Mouse (Mus musculus): ENCODE results near the gene Sun5. TPM values are rescaled to one million over a fixed set of nuclear protein-coding genes. Genes with fewer than 3 reads are reported as not detected.

The Sun5 gene
- polyA plus RNA-seq (2015; fragmentation: Nextera tagmentation; extraction: Ambion mirVana): not detected in 2 replicates

DNA sequence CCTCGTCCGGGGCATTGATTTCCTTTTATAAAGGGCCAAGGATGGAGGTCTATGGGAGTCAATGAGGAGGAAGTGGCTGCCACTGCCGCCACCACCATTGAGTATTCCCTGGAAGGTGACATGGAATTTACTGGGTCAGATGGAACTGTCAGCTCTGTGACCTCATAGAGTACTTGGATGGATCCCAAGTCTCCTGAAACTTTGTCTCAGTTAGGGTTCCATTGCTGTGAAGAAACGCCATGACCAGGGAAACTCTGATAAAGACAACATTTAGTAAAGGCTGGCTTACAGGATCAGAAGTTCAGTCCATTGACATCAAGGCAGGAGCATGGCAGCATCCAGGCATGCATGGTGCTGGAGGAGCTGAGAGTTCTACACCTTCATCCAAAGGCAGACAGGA is at the start of gene Sun5:
Gene Sun5 (minus strand): TSS at position 101 of the 400 bp plus-strand sequence.
- DNase-seq (ENCODE audit: low spot score): no peak
- 89% methylated on average over 4 of the region's 4 CpGs for WGBS
- Histone ChIP-seq H3K36me3 (ENCODE audit: control insufficient read depth, insufficient read depth, low read length) (no peaks in the 10 kb centered on the region), H3K27me3 (ENCODE audit: control insufficient read depth, insufficient read depth, low read length) (no peaks in the 10 kb centered on the region), H3K4me2 (replicated peaks; ENCODE audit: low read depth) (no peak within 1 kb of the TSS), H3K4me1 (replicated peaks; ENCODE audit: control insufficient read depth, insufficient read depth) (no peaks in the 10 kb centered on the region), H3K4me3 (ENCODE audit: low read depth, low read length) (no peak within 1 kb of the TSS), H3K9me3 (ENCODE audit: control insufficient read depth, low read length) (no peaks in the 10 kb centered on the region), H3K27ac (replicated peaks) (no peak within 1 kb of the TSS), H3K9ac (ENCODE audit: low read length) (no peak within 1 kb of the TSS)
- TF ChIP-seq CTCF (IDR thresholded peaks at IDR 0.05; ENCODE audit: low read depth) (no peak), EP300 (optimal IDR thresholded peaks at IDR 0.05) (no peak)
- no peak for ATAC-seq (ENCODE audit: low FRiP score, low TSS enrichment)

DNA sequence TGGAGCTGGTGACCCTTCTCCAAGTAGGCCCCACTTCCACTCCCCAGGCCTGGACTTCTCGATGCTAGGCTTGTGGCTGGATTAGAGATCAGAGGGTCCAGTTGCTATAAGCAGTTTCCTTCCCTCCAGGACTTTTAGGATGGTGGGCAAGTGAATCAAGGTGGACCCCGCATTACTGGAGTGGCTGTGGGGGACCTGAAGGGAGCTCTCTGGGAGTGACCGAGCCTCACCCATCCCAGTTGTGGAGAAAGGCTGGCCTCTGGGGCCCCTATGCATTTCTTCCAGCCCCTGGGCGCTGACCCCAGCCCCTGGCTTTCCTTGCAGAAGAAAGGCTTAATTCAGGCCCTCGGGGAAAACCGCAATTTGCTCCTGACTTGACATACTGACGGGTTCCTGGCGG is 47.0 kb upstream of the Sun5 start, which contains the start of gene Bpifb3:
Gene Bpifb3 (plus strand): TSS at position 301 of the 400 bp plus-strand sequence.
- Histone ChIP-seq H3K4me2 (replicated peaks; ENCODE audit: low read depth) (no peak within 1 kb of the TSS), H3K4me3 (ENCODE audit: low read depth, low read length) (no peak within 1 kb of the TSS), H3K9ac (ENCODE audit: low read length) (no peak within 1 kb of the TSS), H3K27me3 (ENCODE audit: control insufficient read depth, insufficient read depth, low read length) (no peaks in the 10 kb centered on the region), H3K36me3 (ENCODE audit: control insufficient read depth, insufficient read depth, low read length) (no peaks in the 10 kb centered on the region), H3K9me3 (ENCODE audit: control insufficient read depth, low read length) (no peaks in the 10 kb centered on the region), H3K27ac (replicated peaks) (no peak within 1 kb of the TSS), H3K4me1 (replicated peaks; ENCODE audit: control insufficient read depth, insufficient read depth) (no peaks in the 10 kb centered on the region)
- no peak for TF ChIP-seq EP300 (optimal IDR thresholded peaks at IDR 0.05)
- no peak for TF ChIP-seq CTCF (IDR thresholded peaks at IDR 0.05; ENCODE audit: low read depth)
- 76% methylated on average over 8 of the region's 8 CpGs for whole genome bisulfite sequencing
- no peak for ATAC-seq (ENCODE audit: low FRiP score, low TSS enrichment)
- DNase-seq (ENCODE audit: low spot score): no peak

DNA sequence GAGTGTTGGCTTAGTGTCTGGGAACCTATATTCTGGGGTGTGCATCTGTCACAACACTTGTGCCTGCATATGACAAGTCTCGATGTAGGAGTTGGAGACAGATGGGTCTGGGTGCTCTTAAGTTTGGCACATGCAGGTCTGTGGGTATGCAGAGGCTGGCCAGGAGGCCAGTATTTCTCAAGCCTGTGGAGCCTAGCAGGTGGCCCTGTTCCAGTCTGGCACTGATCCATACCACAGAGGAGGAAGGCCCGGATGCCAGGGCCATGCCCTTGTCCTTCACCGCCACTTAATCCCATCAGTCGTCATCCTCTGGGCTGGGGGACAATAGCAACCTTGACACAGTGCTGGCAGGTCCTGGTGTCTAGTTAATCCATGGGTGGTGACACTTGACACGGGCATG is 43.3 kb upstream of the Sun5 start:
- ATAC-seq (ENCODE audit: low FRiP score, low TSS enrichment) (no peak), DNase-seq (ENCODE audit: low spot score) (no peak)
- TF ChIP-seq EP300 (optimal IDR thresholded peaks at IDR 0.05) (no peak), CTCF (IDR thresholded peaks at IDR 0.05; ENCODE audit: low read depth) (no peak)
- no peaks in the 10 kb centered on the region for H3K4me1 ChIP-seq (replicated peaks; ENCODE audit: control insufficient read depth, insufficient read depth)
- H3K9ac ChIP-seq (ENCODE audit: low read length): no peak overlapping the region
- no peak overlapping the region for H3K27ac ChIP-seq (replicated peaks)
- no peaks in the 10 kb centered on the region for H3K27me3 ChIP-seq (ENCODE audit: control insufficient read depth, insufficient read depth, low read length)
- H3K9me3 ChIP-seq (ENCODE audit: control insufficient read depth, low read length): no peaks in the 10 kb centered on the region
- WGBS: 49% methylated on average over 5 of the region's 5 CpGs
- no peaks in the 10 kb centered on the region for H3K36me3 ChIP-seq (ENCODE audit: control insufficient read depth, insufficient read depth, low read length)
- H3K4me3 ChIP-seq (ENCODE audit: low read depth, low read length): no peak overlapping the region
- no peak overlapping the region for H3K4me2 ChIP-seq (replicated peaks; ENCODE audit: low read depth)

- no peaks in the 10 kb centered on the region for H3K27me3 ChIP-seq (ENCODE audit: control insufficient read depth, insufficient read depth, low read length)
- no peak for ATAC-seq (ENCODE audit: low FRiP score, low TSS enrichment)
- TF ChIP-seq CTCF (IDR thresholded peaks at IDR 0.05; ENCODE audit: low read depth) (no peak), EP300 (optimal IDR thresholded peaks at IDR 0.05) (no peak)
- WGBS: 82% methylated on average over 4 of the region's 4 CpGs
- H3K4me3 ChIP-seq (ENCODE audit: low read depth, low read length): no peak overlapping the region
- H3K27ac ChIP-seq (replicated peaks): no peak overlapping the region
- no peak for DNase-seq (ENCODE audit: low spot score)
- no peak overlapping the region for H3K9ac ChIP-seq (ENCODE audit: low read length)
- H3K9me3 ChIP-seq (ENCODE audit: control insufficient read depth, low read length): no peaks in the 10 kb centered on the region
- H3K4me1 ChIP-seq (replicated peaks; ENCODE audit: control insufficient read depth, insufficient read depth): no peaks in the 10 kb centered on the region
- H3K4me2 ChIP-seq (replicated peaks; ENCODE audit: low read depth): no peak overlapping the region
- H3K36me3 ChIP-seq (ENCODE audit: control insufficient read depth, insufficient read depth, low read length): no peaks in the 10 kb centered on the region
These were observed 35.7 kb upstream of the Sun5 start for GRCm38 (mm10) chr2:153906626-153907025.

DNA sequence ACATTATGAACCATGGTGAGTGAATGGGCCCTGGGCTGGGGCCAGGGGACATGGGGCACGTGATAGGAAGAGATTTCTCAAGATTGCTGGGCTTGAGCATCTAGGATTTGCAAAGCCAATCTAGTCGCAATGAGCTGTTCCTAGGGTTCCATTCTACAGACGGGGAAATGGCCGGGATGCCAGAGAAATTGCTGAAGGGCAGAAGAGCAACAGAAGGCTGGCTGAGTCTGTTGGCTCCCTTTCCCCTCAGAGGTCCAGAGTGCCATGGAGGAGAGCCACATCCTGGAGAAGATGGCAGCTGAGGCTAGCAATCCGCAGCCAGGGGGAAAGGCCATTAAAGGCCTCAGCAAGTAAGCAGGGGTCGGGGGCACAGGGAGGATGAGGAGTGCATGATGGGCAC is 31.8 kb upstream of the Sun5 start:
- H3K27me3 ChIP-seq (ENCODE audit: control insufficient read depth, insufficient read depth, low read length): no peaks in the 10 kb centered on the region
- no peaks in the 10 kb centered on the region for H3K4me1 ChIP-seq (replicated peaks; ENCODE audit: control insufficient read depth, insufficient read depth)
- no peak for TF ChIP-seq EP300 (optimal IDR thresholded peaks at IDR 0.05)
- no peak for TF ChIP-seq CTCF (IDR thresholded peaks at IDR 0.05; ENCODE audit: low read depth)
- ATAC-seq (ENCODE audit: low FRiP score, low TSS enrichment) (no peak), DNase-seq (ENCODE audit: low spot score) (no peak)
- no peak overlapping the region for H3K9ac ChIP-seq (ENCODE audit: low read length)
- H3K27ac ChIP-seq (replicated peaks): no peak overlapping the region
- H3K9me3 ChIP-seq (ENCODE audit: control insufficient read depth, low read length): no peaks in the 10 kb centered on the region
- WGBS: 73% methylated on average over 6 of the region's 6 CpGs
- no peak overlapping the region for H3K4me3 ChIP-seq (ENCODE audit: low read depth, low read length)
- no peaks in the 10 kb centered on the region for H3K36me3 ChIP-seq (ENCODE audit: control insufficient read depth, insufficient read depth, low read length)
- H3K4me2 ChIP-seq (replicated peaks; ENCODE audit: low read depth): no peak overlapping the region

DNA sequence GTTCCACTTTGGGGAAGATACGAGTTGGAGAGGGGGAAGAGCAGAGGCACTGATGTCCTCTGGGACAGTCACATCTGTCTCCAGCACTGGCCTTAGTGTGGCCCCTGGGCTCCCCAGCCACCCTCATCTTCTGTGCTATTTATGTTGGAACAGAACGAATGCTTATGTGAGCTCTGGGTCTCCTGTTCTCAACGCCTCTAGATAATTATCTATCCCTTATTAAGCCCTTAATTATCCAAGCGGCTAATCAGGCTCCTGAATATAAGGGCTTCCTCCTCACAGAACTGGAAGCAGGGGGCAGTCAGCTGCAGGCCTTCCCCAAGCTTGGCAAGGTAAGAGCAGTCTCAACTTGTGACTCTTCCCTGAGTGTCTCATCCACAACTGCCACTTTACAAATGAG is 29.2 kb upstream of the Sun5 start, which contains the start of gene Bpifb6:
Gene Bpifb6 (plus strand): TSS at position 301 of the 400 bp plus-strand sequence.
- Histone ChIP-seq H3K36me3 (ENCODE audit: control insufficient read depth, insufficient read depth, low read length) (no peaks in the 10 kb centered on the region), H3K4me1 (replicated peaks; ENCODE audit: control insufficient read depth, insufficient read depth) (no peaks in the 10 kb centered on the region), H3K27ac (replicated peaks) (no peak within 1 kb of the TSS), H3K4me2 (replicated peaks; ENCODE audit: low read depth) (no peak within 1 kb of the TSS), H3K4me3 (ENCODE audit: low read depth, low read length) (no peak within 1 kb of the TSS), H3K9me3 (ENCODE audit: control insufficient read depth, low read length) (no peaks in the 10 kb centered on the region), H3K27me3 (ENCODE audit: control insufficient read depth, insufficient read depth, low read length) (no peaks in the 10 kb centered on the region), H3K9ac (ENCODE audit: low read length) (no peak within 1 kb of the TSS)
- DNase-seq (ENCODE audit: low spot score): no peak
- TF ChIP-seq EP300 (optimal IDR thresholded peaks at IDR 0.05) (no peak), CTCF (IDR thresholded peaks at IDR 0.05; ENCODE audit: low read depth) (no peak)
- no peak for ATAC-seq (ENCODE audit: low FRiP score, low TSS enrichment)
- 70% methylated on average over 4 of the region's 4 CpGs for WGBS

Data from stomach, postnatal 0 days (tissue).